In genomic region chr9:122193361-122193760, GRCm38 (mm10) we compare ENCODE assay signal across 21 mouse cellular contexts.
DNase-seq lines count a peak whose midpoint lies in the region; ATAC-seq and TF ChIP-seq lines count a peak whose summit lies in the region.
"Had no signal": no experiment of that assay in that cellular context is flagged by ENCODE, and none has a peak within 500 bp of the region (broad histone marks: within the 10 kb centered on the region; RNA-seq: fewer than 3 reads in every experiment).

No protein-coding gene starts in this region.

- no peaks in the 10 kb centered on the region for H3K9me3 ChIP-seq in forebrain, embryonic 15.5 days
- no peaks in the 10 kb centered on the region for H3K9me3 ChIP-seq in forebrain, embryonic 12.5 days
- H3K9me3 ChIP-seq: intestine, embryonic 15.5 days; midbrain, embryonic 10.5 days had no signal

- peaks cover 15% of the 10 kb centered on the region for H3K4me1 ChIP-seq in forebrain, embryonic 15.5 days
- no peaks in the 10 kb centered on the region for H3K4me1 ChIP-seq in forebrain, embryonic 12.5 days
- no peaks in the 10 kb centered on the region for H3K4me1 ChIP-seq in spleen, adult 2 months (ENCODE audit: control insufficient read depth, insufficient read depth, insufficient read length)

- no peak for DNase-seq in spleen, adult 2 months (ENCODE audit: low read depth in 1 of 2, low spot score in 2 of 2)
- DNase-seq in spleen, adult 12 weeks (ENCODE audit: low spot score) = no peak
- DNase-seq in testis, postnatal 10 days (ENCODE audit: low spot score) = no peak
- no peak for DNase-seq in B cell, adult 2 months
- DNase-seq: adrenal gland, postnatal 14 days; cerebellum, adult 9-10 months; gastrocnemius, postnatal 25 days; heart, postnatal 14 days; kidney, adult 8-10 months; kidney, postnatal 25 days; lung, adult 18-20 months; lung, postnatal 10 days had no signal

- H3K27ac ChIP-seq in forebrain, embryonic 15.5 days (replicated peaks) = peak overlapping the region; percentile 31; the same call in 1 of the 2 replicates
- no peak overlapping the region for H3K27ac ChIP-seq in forebrain, embryonic 12.5 days
- peak overlapping the region; percentile 35; the same call in 1 of the 2 replicates for H3K27ac ChIP-seq in spleen, adult 2 months (ENCODE audit: insufficient read depth, low read length)
- H3K27ac ChIP-seq: hindbrain, embryonic 14.5 days; intestine, embryonic 15.5 days; layer of hippocampus, adult 2 months; midbrain, embryonic 10.5 days; stomach, postnatal 0 days had no signal

- no peak for TF ChIP-seq CTCF in spleen, adult 2 months (IDR thresholded peaks at IDR 0.05; ENCODE audit: extremely low read depth, insufficient read depth, insufficient read length, insufficient replicate concordance)

- H3K27me3 ChIP-seq in forebrain, embryonic 15.5 days = no peaks in the 10 kb centered on the region
- no peaks in the 10 kb centered on the region for H3K27me3 ChIP-seq in forebrain, embryonic 12.5 days
- H3K27me3 ChIP-seq in spleen, adult 2 months (ENCODE audit: control insufficient read depth, insufficient read depth, low read length) = no peaks in the 10 kb centered on the region
- H3K27me3 ChIP-seq: intestine, embryonic 15.5 days had no signal

- H3K9ac ChIP-seq in forebrain, embryonic 15.5 days (replicated peaks) = no peak overlapping the region
- H3K9ac ChIP-seq in forebrain, embryonic 12.5 days = no peak overlapping the region
- H3K9ac ChIP-seq: hindbrain, embryonic 14.5 days; intestine, embryonic 15.5 days had no signal

- H3K4me2 ChIP-seq in forebrain, embryonic 15.5 days (replicated peaks) = no peak overlapping the region
- no peak overlapping the region for H3K4me2 ChIP-seq in forebrain, embryonic 12.5 days
- H3K4me2 ChIP-seq: hindbrain, embryonic 14.5 days; intestine, embryonic 15.5 days had no signal

- 48% methylated on average over 5 of the region's 5 CpGs for WGBS in forebrain, embryonic 15.5 days
- 90% methylated on average over 5 of the region's 5 CpGs for WGBS in forebrain, embryonic 12.5 days
- WGBS in spleen, adult 2 months = 60% methylated on average over 5 of the region's 5 CpGs

- TF ChIP-seq POLR2A in spleen, adult 2 months (IDR thresholded peaks at IDR 0.05; ENCODE audit: low read depth, low read length) = no peak

- H3K36me3 ChIP-seq in forebrain, embryonic 15.5 days = no peaks in the 10 kb centered on the region
- H3K36me3 ChIP-seq in forebrain, embryonic 12.5 days (replicated peaks) = no peaks in the 10 kb centered on the region; the same call in 1 of the 2 replicates
- H3K36me3 ChIP-seq in spleen, adult 2 months (ENCODE audit: control insufficient read depth, insufficient read depth, low read length) = no peaks in the 10 kb centered on the region
- H3K36me3 ChIP-seq: intestine, embryonic 15.5 days; midbrain, embryonic 10.5 days had no signal

- no peak overlapping the region for H3K4me3 ChIP-seq in forebrain, embryonic 15.5 days
- H3K4me3 ChIP-seq in forebrain, embryonic 12.5 days (replicated peaks) = no peak overlapping the region
- no peak overlapping the region for H3K4me3 ChIP-seq in spleen, adult 2 months (ENCODE audit: extremely low read depth, insufficient read depth, insufficient read length)
- H3K4me3 ChIP-seq: intestine, embryonic 15.5 days; layer of hippocampus, adult 2 months; midbrain, embryonic 10.5 days had no signal

- ATAC-seq in forebrain, embryonic 15.5 days (replicated peaks) = peak; percentile 73; the same call in 1 of the 2 replicates
- no peak for ATAC-seq in forebrain, embryonic 12.5 days (ENCODE audit: low FRiP score)
- ATAC-seq in activated CD4-positive, CD25-positive, alpha-beta regulatory T cell, adult 4 months = peak; percentile 17
- ATAC-seq in inflammation-experienced regulatory T-cells, adult 6 months = peak; percentile 33
- ATAC-seq: intestine, embryonic 15.5 days had no signal
